Mouse (Mus musculus) MEL (cell line): ENCODE results near the gene Serp2. TPM values are rescaled to one million over a fixed set of nuclear protein-coding genes. Genes with fewer than 3 reads are reported as not detected.

Experiments
- DNase-seq: peaks from one replicate; pipeline ENCODE4 v3.0.0; 2011; ENCODE audit warnings: low read depth, low spot score
- H3K27ac ChIP-seq: 2 replicates; pipeline ENCODE4 v1.5.1; 2012; ENCODE audit warnings: low read depth, mild to moderate bottlenecking, control low read depth, low read length, moderate library complexity; ENCODE audit not compliant: control insufficient read depth
- H3K27me3 ChIP-seq, 2 experiments: fragments of 150-350 bp in 1 of 2; sonication (generic) in 1 of 2; 2 replicates each; pipeline ENCODE4 v1.6.1; 2012; ENCODE audit warnings: low read length in 2 of 2, mild to moderate bottlenecking in 2 of 2, improper control_type of control experiment in 1 of 2, moderate library complexity in 1 of 2; ENCODE audit not compliant: insufficient read depth in 2 of 2, control insufficient read depth in 1 of 2
- H3K36me3 ChIP-seq, 2 experiments: 2 replicates each; pipeline ENCODE4 v1.6.1; 2012 to 2014; ENCODE audit warnings: low read length in 2 of 2, improper control_type of control experiment in 1 of 2, inconsistent platforms in 1 of 2, mild to moderate bottlenecking in 1 of 2; ENCODE audit not compliant: insufficient read depth in 2 of 2, control insufficient read depth in 1 of 2
- H3K4me1 ChIP-seq, 2 experiments: fragments of 150-350 bp in 1 of 2; sonication (generic) in 1 of 2; 2 replicates each; pipeline ENCODE4 v1.6.1; 2012; ENCODE audit warnings: low read length in 2 of 2, improper control_type of control experiment in 1 of 2, mild to moderate bottlenecking in 1 of 2; ENCODE audit not compliant: insufficient read depth in 2 of 2, control insufficient read depth in 1 of 2
- H3K4me3 ChIP-seq, 2 experiments: fragments of 150-350 bp in 1 of 2; sonication (generic) in 1 of 2; 2 replicates each; pipeline ENCODE4 v1.5.1; 2012; ENCODE audit warnings: low read depth in 2 of 2, low read length in 2 of 2, mild to moderate bottlenecking in 2 of 2, moderate library complexity in 2 of 2, control low read depth in 1 of 2, improper control_type of control experiment in 1 of 2; ENCODE audit not compliant: control insufficient read depth in 1 of 2, insufficient read depth in 1 of 2
- H3K79me2 ChIP-seq: 2 replicates; pipeline ENCODE4 v1.6.1; 2012; ENCODE audit warnings: mild to moderate bottlenecking, low read length, moderate library complexity; ENCODE audit not compliant: control insufficient read depth, poor library complexity, insufficient read depth
- H3K9ac ChIP-seq: 2 replicates; pipeline ENCODE4 v1.6.1; 2012; ENCODE audit warnings: low read depth, mild to moderate bottlenecking, control low read depth, low read length, moderate library complexity; ENCODE audit not compliant: control insufficient read depth, poor library complexity, severe bottlenecking
- H3K9me3 ChIP-seq: fragments of 150-350 bp; sonication (generic); replicated peaks from 2 replicates; pipeline ENCODE4 v1.6.1; 2012; ENCODE audit warnings: mild to moderate bottlenecking, low read length, improper control_type of control experiment, moderate library complexity; ENCODE audit not compliant: insufficient read depth
- BHLHE40 ChIP-seq: IDR thresholded peaks from 2 replicates; pipeline ENCODE4 v1.6.1; 2012; ENCODE audit warnings: low read depth, mild to moderate bottlenecking, inconsistent platforms, low read length, improper control_type of control experiment, borderline replicate concordance
- JUND ChIP-seq: IDR thresholded peaks from 2 replicates; pipeline ENCODE4 v1.6.1; 2011; ENCODE audit warnings: low read depth, mild to moderate bottlenecking, improper control_type of control experiment, low read length
- MAX ChIP-seq: IDR thresholded peaks from 2 replicates; pipeline ENCODE4 v1.6.1; 2011; ENCODE audit warnings: low read length, improper control_type of control experiment
- MAZ ChIP-seq: IDR thresholded peaks from 2 replicates; pipeline ENCODE4 v1.6.1; 2012; ENCODE audit warnings: low read depth, mild to moderate bottlenecking, inconsistent platforms, low read length, improper control_type of control experiment
- MEF2A ChIP-seq: IDR thresholded peaks from 2 replicates; pipeline ENCODE4 v1.6.1; 2014; ENCODE audit warnings: low read depth, mild to moderate bottlenecking, inconsistent platforms, low read length, improper control_type of control experiment; ENCODE audit not compliant: poor library complexity, insufficient replicate concordance, severe bottlenecking; ENCODE audit errors: extremely low read depth
- MXI1 ChIP-seq: IDR thresholded peaks from 2 replicates; pipeline ENCODE4 v1.6.1; 2011; ENCODE audit warnings: mild to moderate bottlenecking, low read depth, low read length, improper control_type of control experiment
- MYC ChIP-seq: IDR thresholded peaks from 2 replicates; pipeline ENCODE4 v1.6.1; 2011; ENCODE audit warnings: low read depth, mild to moderate bottlenecking, low read length, improper control_type of control experiment, moderate library complexity
- NELFE ChIP-seq: IDR thresholded peaks from 2 replicates; pipeline ENCODE4 v1.6.1; 2011; ENCODE audit warnings: low read depth, low read length, improper control_type of control experiment
- POLR2AphosphoS2 ChIP-seq: IDR thresholded peaks from 2 replicates; pipeline ENCODE4 v1.6.1; 2011; ENCODE audit warnings: low read length, improper control_type of control experiment
- POLR2AphosphoS5 ChIP-seq: IDR thresholded peaks from 2 replicates; pipeline ENCODE4 v1.6.1; 2012; ENCODE audit warnings: low read depth, borderline replicate concordance, mild to moderate bottlenecking, inconsistent platforms, low read length, moderate library complexity, mixed read lengths
- RAD21 ChIP-seq: IDR thresholded peaks from 2 replicates; pipeline ENCODE4 v1.6.1; 2011; ENCODE audit warnings: mild to moderate bottlenecking, low read depth, low read length, improper control_type of control experiment
- RCOR1 ChIP-seq: IDR thresholded peaks from 2 replicates; pipeline ENCODE4 v1.6.1; 2012; ENCODE audit warnings: low read depth, mild to moderate bottlenecking, inconsistent platforms, low read length, improper control_type of control experiment
- SIN3A ChIP-seq: IDR thresholded peaks from 2 replicates; pipeline ENCODE4 v1.6.1; 2012; ENCODE audit warnings: low read length, improper control_type of control experiment, inconsistent platforms
- TCF12 ChIP-seq: IDR thresholded peaks from 2 replicates; pipeline ENCODE4 v1.6.1; 2014; ENCODE audit warnings: low read depth, mild to moderate bottlenecking, inconsistent platforms, low read length, improper control_type of control experiment, moderate library complexity
- UBTF ChIP-seq: IDR thresholded peaks from 2 replicates; pipeline ENCODE4 v1.6.1; 2012; ENCODE audit warnings: low read depth, mild to moderate bottlenecking, inconsistent platforms, low read length, improper control_type of control experiment, moderate library complexity, borderline replicate concordance; ENCODE audit not compliant: insufficient read depth
- ZC3H11A ChIP-seq: IDR thresholded peaks from 2 replicates; pipeline ENCODE4 v1.6.1; 2012; ENCODE audit warnings: low read depth, mild to moderate bottlenecking, inconsistent platforms, low read length, improper control_type of control experiment
- ZKSCAN1 ChIP-seq: IDR thresholded peaks from 2 replicates; pipeline ENCODE4 v1.6.1; 2012; ENCODE audit warnings: low read depth, mild to moderate bottlenecking, inconsistent platforms, low read length, improper control_type of control experiment, moderate library complexity
- ZMIZ1 ChIP-seq: IDR thresholded peaks from 2 replicates; pipeline ENCODE4 v1.6.1; 2012; ENCODE audit warnings: low read depth, mild to moderate bottlenecking, inconsistent platforms, low read length, improper control_type of control experiment, moderate library complexity
- polyA plus RNA-seq, 2 experiments: library from polyadenylated mRNA; stranded (reverse) in 1 of 2; unstranded in 1 of 2; fragments of >175 nt in 1 of 2; fragments of >200 nt in 1 of 2; gene quantifications; 2 replicates each; pipeline versions ENCODE4 v1.2.1 to v1.2.4; 2012; ENCODE audit warnings: low replicate concordance in 2 of 2, low read depth in 1 of 2; ENCODE audit not compliant: insufficient read length in 2 of 2, insufficient read depth in 1 of 2, missing spikeins in 1 of 2
- total RNA-seq: library from RNA; depleted of rRNA; stranded (reverse); fragments of 300-350 nt; gene quantifications from 2 replicates; pipeline ENCODE4 v1.2.3, GENCODE M21; 2012

Gene Serp2
- total and polyA plus RNA-seq, 3 experiments, result 0.42 to 0.56 TPM; not detected in 1

- peaks cover 0 to 12% of the 10 kb centered on the region in 2 experiments; a peak in 1 of 4 replicates for H3K4me1 ChIP-seq
- DNase-seq, result peak; percentile 46
- no peaks in the 10 kb centered on the region for H3K9me3 ChIP-seq
- TF ChIP-seq MAZ (no peak), NELFE (no peak), POLR2AphosphoS5 (no peak), BHLHE40 (no peak), POLR2AphosphoS2 (no peak), RAD21 (no peak)
- H3K36me3 ChIP-seq, result peaks cover 0 to 4% of the 10 kb centered on the region in 2 experiments; a peak in 2 of 4 replicates
- H3K79me2 ChIP-seq, result no peaks in the 10 kb centered on the region
- H3K9ac ChIP-seq, result no peak overlapping the region
- no peak overlapping the region for H3K4me3 ChIP-seq
- H3K27me3 ChIP-seq, result no peaks in the 10 kb centered on the region
- H3K27ac ChIP-seq, result no peak overlapping the region
These were observed 47.3 kb upstream of the Serp2 start for GRCm38 (mm10) chr14:76604012-76604411.

GRCm38 (mm10) chr14:76601654-76602053, 45.0 kb upstream of the Serp2 start:
- Histone ChIP-seq H3K27ac (no peak overlapping the region), H3K27me3 (no peaks in the 10 kb centered on the region), H3K9me3 (no peaks in the 10 kb centered on the region), H3K4me3 (no peak overlapping the region), H3K79me2 (no peaks in the 10 kb centered on the region)
- no peak for DNase-seq
- no peak for TF ChIP-seq MYC
- TF ChIP-seq UBTF, result no peak
- TF ChIP-seq ZKSCAN1, result no peak
- TF ChIP-seq MXI1, result no peak
- TF ChIP-seq MEF2A, result no peak
- TF ChIP-seq ZC3H11A, result no peak
- no peak for TF ChIP-seq POLR2AphosphoS5
- no peak for TF ChIP-seq RCOR1
- no peak for TF ChIP-seq TCF12
- TF ChIP-seq JUND, result no peak
- TF ChIP-seq MAX, result no peak
- no peak for TF ChIP-seq SIN3A
- no peak for TF ChIP-seq ZMIZ1
- TF ChIP-seq, all 39 proteins: peak for 0
- Histone ChIP-seq H3K4me1 (peaks cover 0 to 24% of the 10 kb centered on the region in 2 experiments; a peak in 2 of 4 replicates), H3K9ac (no peak overlapping the region), H3K36me3 (peaks cover 0 to 4% of the 10 kb centered on the region in 2 experiments; a peak in 2 of 4 replicates)
